Mouse (Mus musculus) right cerebral cortex, adult 2 months (tissue): ENCODE data around the gene Lcn12.

Experiments
- DNase-seq, 2 experiments: peaks; one replicate each; pipeline ENCODE4 v3.0.0; 2021 to 2022; ENCODE audit warnings: low spot score in 2 of 2

Gene Lcn12

DNA sequence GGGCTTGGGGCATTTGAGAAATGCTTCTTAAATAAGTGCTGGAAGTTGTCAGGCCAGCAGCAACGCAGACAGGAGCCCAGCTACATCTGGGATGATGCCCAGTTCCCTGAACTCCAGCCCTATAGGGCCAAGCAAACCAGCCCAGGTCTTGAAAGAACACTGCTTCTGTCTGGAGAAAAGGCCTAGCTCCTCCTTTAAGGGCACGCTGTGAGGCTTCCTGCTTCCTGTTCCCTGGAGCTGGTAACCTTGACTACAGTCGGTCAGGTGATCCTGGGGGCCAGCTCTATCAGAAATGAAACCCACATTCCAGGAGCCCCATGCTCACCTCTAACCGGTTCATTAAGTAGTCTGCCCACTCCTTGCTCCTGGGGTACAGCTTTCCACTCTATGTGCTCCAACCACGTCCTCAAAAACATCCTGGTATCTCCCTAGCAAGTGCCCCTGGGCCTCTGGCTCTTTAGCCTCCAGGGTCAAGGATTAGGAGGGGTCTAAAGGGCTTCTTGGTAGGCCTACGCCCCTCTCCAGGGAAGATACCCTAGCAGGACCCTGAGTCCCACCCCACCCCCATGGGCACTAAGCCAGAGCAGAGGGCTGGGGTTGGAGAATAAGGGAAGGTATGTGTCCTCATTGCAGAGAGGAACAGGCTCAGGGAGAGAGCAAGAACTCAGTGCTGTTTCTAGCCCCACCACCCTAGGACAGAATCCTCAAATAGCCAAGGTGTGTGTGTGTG, 4.3 kb upstream of the Lcn12 start:
- no peak for DNase-seq

DNA sequence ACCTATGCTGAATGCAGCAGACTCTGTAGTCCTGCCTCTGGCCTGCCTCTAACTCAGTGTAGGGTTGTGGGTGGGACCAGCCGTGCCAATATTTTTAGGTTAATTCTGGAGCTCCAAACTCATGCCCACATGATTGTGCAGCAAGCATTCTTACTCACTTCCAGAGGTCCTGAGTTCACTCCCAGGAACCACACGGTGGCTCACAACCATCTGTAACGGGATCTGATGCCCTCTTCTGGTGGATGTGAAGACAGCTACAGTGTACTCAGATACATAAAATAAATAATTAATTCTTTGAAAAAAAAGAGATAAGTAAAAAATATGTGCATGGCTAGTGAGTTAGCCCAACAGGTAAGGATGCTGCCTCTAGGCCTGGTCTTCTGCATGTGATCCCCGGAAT, 2.8 kb upstream of the Lcn12 start:
- peak; percentile 25 to 37 for DNase-seq

DNA sequence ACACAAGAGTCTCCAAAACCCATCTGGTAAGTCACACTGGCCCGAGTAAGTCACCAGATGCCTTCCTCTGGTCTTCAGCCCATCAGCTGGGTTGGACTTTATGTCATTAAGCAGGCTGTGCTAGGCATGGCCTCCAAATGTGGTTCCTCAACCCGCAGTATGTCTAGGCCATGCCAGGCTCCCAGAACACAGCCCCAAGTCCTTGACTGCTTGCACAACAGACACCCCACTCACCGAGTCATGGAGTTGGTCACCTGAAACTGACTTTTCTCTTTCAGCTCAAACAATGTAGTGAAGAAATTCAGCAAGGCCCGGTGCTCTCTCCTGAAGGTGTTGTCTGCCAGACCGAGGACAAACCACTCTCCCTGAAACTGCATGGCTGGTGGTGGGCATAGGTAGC, 723 bp downstream of the Lcn12 start:
- no peak for DNase-seq

DNA sequence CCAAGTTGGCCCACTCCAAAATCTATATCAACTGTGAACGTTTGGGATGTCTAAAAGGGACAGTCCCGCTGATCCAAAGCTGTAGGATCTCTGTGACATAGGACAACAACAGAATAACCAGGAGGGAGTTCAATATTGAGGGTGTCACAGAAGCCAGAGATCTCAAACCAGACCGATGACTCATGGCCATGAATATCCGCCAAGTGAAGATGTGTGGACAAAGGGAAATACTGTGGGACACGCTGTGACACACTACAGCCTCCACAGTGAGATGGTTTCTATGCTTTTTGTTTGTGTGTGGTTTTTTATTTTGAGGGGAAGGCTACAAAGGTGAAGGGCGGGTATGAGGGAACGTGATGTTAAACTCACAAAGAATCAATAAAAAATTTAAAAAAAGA, 5.0 kb downstream of the Lcn12 start:
- no peak for DNase-seq

DNA sequence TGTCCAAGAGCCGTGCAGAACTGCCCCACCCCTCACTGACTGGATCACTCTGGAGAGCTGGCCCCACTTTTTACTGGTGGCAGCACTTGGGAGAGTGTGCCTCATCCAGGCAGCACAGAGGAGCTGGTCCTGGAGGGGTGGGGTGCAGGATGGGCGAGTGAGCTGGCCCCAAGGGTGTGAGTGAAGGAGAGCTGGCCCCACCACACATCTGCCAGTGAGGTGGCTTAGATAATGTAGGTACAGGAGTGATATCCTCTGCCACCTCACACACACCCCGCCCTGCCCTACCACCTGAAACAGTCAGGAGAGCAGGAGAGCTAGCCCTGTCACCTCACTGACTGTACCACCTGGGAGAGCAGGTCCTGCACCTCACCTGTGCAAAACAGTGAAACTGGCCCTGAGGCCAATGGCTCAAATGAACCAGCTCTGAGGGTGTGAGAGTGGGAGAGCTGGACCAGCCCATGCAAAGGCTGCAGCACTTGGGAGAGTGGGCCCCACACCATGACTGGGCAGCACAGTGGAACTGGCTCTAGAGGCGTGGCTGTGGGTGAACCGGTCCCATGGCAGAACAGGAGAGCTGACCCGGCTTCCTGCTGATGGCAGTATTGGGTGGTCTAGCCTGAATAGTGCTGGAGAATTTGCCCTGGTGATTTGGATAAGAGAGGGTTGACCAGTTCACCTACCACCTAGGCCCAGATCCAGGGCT, 5.6 kb downstream of the Lcn12 start:
- DNase-seq = no peak

DNA sequence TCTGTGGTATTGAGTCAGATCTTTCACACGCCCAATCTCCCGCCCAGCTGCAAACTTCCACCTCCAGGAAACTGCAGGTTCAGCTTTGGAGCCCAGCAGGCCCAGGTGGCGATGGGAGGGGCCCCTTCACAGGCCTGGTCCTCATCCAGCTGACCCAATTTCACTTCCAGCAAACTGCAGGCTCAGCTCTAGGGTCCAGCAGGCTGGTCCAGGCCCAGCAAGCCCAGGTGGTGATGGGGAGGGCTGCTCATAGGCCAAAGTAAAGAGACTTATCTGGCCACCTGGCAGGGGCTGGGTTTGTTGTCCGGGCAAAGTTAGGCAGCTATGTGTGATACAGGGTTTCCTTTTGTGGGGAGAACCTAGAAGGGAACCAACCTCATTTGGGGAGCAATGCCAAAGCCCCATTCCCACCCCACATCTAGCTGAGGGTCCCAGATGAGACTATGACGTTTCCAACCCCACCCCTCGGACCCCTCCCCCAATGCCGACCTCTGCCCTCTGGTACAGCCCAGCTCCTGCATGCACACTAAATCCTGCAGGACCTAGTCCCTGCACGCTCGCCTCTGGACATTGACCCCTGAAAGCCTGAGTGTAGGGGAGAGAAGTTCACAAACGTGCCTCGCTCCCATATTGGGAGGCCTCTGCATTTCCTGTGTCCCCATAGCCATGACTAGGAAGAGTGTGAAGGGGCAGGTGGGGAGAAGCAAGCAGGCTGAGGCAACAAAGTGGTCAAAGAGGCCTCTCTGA, 8.6 kb downstream of the Lcn12 start:
- no peak for DNase-seq

DNA sequence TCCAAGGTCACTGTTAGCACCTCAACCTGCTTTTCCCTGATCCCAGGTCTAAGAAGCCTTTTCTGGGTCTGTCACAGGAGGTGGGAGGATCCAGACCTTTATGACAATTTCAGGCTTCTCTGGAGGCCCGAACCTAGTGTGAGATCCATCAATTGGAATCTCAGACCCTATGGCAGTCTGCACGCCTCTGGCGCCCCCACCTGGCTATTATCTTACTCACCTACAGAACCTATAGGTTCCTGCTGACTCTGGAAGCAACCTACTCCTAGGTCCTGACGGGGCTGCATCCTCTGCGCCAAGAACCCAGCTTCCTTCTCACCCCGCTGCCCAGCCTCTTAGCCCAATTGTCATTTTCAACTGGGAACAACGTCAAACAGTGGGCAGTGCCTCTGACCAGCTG, 10.7 kb downstream of the Lcn12 start:
- peak in 1 of 2 experiments; percentile 42 for DNase-seq

DNA sequence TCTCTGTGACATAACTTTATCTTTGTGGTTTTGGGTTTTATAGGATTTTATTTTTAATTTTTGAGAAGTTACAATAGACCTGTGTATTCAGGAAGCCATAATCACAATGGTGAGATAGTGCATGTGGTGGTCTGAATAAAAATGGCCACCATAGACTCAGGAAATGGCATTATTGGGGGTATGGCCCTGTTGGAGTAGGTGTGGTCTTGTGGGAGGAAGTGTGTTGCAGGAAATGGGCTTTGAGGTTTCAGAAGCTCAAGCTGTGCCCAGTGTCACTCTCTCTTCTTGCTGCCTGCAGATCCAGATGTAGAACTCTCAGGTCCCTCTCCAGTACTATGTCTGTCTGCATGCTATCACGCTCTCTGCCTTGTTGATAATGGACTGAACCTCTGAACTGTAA, 13.2 kb downstream of the Lcn12 start:
- no peak for DNase-seq

DNA sequence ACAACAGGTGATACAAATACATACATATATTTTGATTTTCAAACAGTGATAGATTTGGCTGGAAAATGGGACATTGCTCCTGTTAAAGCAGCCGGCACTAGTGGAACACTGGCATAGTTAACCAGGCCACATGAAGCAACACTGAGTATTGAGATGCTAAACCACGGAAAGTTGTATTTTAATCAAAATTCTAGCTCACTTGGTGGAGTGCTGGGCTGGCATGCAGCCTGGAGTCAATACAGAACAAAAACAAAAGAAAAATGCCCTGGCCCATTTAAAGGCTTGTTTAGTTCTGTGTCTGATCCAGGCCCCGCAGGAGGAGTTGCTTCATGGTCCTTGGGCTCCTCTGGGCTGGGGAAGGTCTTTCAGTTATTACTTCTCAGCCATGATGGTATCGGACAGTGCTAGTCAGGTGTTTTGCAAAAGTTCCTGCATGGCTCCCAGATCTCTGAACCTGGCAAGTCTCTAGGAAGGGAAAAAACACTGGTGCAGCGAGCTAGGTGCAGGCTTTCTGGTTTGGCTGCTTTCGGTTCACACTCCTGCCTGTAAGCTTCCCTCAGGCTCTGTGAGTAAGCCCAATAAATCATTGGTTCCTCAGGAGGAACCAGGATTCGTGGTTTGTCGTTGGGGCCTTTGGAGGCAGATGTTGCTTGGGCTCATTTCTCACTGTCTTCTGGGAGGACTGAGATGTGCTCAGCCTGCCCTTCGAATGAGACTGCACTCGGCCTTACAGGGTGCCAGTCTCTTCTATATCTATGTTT, 14.0 kb downstream of the Lcn12 start:
- no peak for DNase-seq

DNA sequence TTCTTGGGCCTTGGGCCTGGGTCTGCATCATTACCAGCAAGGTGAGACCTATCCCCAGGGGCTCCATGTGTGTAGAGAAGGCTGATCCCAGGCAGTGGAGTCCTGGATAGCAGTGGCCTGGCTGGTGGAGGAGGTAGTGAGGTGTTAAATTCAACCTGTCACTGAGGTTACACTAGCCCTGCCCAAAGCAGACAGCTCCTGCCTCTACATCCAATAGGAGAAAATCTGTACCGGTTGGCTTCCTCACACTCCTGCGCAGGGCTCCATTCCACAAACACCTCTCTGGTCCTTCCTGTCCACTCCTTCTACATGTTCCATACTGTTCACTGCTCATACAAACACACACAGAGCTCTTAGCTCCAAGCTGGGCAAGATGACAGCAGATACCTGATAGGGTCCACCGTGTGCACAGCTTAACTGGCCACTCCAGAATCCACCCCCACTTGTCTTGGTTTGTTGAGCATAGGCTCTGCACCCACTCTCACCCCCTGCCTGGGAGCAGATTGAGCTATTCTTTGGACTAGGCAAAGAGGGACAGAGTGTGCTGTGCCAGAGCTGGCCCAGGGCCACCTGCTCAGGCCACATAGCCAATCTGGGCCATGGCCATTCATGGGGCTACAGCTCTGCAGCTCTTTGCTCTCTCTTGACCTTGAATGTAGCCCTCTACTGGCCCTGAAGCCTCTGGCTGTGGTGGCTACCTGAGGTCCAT, 15.6 kb downstream of the Lcn12 start:
- DNase-seq = peak in 1 of 2 experiments; percentile 50

DNA sequence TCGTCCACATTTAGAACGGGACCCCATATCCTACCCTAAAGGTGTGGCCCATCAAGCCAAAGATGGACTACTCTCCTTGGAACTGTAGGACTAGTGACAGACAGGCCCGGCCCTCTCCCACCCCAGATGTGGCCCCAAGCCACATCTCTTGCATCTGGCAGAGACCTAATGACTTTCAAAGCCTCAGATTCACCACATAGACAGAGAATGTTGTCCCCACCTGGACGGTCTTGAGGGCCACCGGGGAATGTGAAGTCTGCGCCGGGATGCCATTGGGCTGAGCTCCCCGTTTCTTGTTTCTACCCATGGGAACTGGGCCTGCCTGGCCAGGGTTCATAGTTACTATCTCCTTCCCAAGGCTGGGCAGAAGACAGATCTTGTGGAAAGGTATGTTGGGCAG, 16.2 kb downstream of the Lcn12 start:
- DNase-seq = no peak

DNA sequence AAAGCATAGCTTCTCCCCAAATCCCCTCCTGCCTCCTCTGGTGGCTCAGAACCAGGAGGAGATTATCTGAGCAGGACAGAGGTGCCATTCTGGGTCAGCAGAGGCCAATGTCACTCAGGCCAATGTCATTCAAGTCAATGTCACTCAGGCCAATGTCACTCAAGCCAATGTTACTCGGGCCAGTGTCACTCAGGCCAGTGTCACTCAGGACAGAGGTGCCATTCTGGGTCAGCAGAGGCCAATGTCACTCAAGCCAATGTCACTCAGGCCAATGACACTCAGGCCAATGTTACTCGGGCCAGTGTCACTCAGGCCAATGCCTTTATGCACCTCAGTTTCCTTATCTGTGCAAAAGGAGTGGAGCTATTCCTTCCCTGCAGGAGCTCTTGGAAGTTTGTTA, 21.2 kb downstream of the Lcn12 start:
- no peak for DNase-seq

DNA sequence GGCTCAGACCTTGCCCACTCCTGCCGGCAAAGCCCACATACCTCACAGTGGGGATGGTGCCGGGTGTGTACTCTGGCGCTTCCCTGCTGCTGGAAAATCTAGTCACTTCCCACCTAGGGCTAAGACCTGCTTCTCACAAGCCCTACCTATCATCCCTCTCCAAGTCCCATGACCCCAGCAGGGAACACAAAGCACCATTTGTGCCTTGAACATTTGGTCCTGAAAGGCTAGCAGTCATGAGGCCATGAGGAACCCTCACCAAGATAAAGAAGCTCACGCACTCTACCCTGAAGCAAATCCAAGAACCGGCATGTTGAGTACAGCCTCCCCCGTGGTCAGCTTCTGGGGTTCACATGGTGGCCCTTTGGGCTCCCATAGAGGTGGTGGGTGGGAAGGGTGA, 23.7 kb downstream of the Lcn12 start, which contains the start of gene Ptgds:
Ptgds (minus strand) TSS at position 78 of the 400 bp plus-strand sequence.
- DNase-seq = no peak

DNA sequence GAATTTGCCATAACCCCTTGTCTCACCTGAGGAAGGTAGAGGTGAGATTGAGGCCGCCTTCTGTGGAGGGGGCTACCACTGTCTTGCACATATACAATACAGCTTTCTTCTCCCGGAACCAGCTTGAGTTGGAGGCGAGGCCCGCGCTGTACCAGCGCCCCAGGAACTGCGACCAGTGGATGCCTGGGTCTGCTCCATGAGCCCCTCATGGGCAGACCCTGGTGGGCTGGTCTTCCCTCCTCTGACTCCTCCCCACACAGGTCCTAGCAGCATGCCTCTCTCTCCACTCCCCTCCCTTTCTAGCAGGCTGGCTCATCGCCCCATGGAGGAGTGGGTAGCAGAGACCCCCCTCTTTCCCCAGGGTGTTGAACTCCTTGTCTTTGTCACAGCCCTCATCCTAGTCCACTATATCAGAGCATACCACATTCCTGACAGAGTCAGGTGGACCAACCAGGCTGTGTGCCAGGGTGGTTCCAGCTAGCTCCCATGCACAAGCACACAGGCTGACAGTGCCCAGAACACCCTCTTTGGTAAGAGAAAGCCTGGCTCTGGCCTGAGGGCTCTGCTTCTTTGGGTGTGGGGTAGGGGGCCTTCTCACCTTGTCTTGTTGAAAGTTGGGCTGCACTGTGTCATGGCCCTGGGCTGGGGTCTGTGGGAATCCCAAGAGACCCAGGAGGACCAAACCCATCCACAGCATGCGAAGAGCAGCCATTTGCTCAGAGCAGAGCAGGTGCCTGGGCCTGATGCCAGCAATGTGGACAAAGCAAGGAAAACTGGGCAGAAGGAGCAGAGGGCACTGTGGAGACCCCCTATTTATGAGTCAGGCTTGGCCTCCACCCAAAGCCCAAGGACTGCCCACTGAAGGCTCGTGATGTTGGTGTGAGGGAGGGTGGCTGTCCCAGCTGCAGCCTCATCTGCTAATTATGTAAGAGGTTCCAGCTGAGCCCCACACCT, 24.5 kb downstream of the Lcn12 start:
- DNase-seq = peak in 1 of 2 experiments; percentile 28

DNA sequence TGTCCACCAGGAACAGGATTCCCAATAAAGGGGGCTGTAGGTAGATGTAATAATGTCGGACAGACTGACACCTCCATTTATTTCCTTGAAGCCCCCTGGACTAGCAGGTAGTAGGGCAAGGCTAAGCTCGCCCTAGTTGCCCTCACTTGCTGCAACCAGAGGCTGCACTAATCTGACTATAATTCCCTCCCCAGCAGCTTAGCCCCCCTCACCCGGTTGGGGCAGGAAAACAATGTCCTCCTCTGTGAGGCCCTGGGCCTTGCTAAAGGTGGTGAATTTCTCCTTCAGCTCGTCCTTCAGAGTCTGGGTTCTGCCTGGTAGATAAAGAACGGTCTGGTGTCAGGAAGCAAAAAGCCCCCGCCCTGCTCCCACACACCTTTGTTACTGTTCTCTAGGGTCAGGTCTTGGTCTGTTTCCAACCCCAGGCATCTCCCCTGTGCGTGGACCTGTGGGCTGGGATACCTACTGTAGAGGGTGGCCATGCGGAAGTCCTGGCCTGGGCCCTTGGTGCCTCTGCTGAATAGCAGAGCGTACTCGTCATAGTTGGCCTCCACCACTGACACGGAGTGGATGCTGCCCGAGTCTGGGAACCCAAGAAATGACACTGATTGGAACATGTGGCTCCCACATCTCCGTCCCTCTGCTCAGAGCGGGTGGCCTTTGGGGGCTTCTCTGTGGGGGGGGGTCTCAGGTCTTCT, 26.0 kb downstream of the Lcn12 start:
- no peak for DNase-seq

DNA sequence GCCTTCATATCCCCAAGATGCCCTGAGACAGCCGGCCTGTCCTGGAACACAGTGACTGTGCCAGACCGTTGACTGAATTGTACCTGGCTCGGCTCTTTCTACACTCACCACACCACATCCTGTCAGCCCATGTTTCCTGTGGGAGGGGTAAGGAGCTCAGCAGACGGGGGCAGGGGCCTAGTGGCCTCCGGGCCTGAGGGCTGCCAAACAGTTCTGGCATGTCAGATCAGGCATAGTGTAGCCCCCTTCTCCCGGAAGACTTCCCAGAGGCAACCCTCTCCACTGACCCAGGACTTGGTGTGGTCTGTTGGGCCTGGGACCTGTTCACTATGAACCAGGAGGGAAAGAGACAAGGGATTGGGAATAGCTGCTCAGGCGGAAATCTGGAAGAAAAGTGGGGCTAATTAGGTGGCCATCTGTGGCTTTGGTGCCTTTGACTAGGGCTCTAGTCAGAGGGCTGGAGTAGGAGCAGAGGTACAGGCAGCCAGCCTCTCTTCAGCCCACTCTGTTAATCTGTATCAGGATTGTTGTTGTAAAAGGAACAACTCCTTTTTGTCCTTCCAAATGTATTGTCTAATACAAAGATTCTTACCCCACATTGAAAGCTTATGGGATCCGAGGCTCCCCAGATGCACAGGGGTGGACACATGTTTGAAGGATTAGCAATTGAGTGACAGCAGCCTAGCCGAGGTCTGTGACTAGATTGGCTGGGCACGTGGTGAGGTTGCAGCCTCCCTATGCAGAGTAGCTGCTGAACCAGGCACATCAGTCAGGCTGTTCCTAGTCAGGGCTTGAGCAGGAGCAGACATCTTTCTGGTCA, 27.7 kb downstream of the Lcn12 start:
- no peak for DNase-seq

DNA sequence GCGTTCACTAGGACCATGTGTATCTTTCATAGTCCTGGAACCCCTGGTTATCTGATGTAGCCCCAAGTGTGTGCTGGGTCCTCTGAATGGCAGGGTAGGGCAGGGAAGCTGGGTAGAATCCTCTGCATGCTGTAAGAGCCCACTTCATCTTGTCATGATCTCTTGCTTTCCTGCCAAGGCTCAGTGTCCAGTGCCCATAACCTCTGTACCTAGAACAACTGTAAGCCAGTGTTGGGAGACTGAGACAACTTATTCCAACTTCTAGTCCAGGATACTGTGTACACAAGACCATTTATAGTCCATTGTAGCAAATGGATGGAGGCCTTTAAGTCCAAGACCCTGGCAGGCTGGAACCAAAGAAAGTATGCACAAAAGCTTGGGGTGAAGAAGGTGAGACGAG, 28.5 kb downstream of the Lcn12 start:
- DNase-seq = no peak

DNA sequence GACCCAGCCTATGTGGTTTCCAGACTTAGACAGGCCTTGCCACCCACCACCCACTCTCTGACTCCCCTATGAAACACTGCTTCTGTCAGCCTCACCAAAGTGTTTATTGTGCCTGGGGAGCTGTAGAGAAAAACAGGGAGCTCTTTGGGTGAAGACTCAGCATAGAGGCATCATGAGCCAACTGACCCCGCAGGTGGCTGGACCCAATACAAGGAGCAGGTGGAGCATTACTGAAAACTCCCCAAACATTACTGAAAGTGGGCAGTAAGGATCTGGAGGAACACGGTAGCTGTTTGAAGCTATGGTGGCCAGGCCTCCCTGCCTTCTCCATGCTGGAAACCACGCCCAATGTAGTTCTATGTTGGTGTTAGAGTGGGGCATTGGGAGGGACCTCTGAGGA, 30.1 kb downstream of the Lcn12 start:
- DNase-seq = no peak

DNA sequence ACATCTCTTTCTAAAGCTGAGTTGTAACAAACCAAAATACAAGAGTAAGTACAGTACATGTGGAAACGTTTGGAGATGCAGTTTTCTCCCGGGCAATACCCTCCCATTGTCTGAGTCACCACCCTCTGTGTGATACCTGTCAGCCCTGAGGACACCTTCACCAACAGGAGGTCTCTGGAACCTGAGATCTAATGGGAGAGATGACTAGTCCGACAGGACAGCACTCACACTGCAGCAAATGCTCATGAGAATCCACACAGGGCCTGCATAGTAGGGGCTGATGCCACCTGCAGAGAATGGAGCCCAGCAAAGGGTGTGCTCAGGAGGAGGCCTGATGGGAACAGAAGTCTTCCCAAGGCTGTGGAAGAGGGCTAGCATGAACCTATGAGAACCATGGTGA, 32.3 kb downstream of the Lcn12 start:
- DNase-seq = no peak
